ENCODE assay signal across 9 mouse cellular contexts in genomic region chr8:126482938-126483337, GRCm38 (mm10). TPM values are rescaled to one million over a fixed set of nuclear protein-coding genes. Genes with fewer than 3 reads are reported as not detected.
DNase-seq lines count a peak whose midpoint lies in the region; ATAC-seq lines count a peak whose summit lies in the region.
"Had no signal": no experiment of that assay in that cellular context is flagged by ENCODE, and none has a peak within 500 bp of the region (broad histone marks: within the 10 kb centered on the region; RNA-seq: fewer than 3 reads in every experiment).

No protein-coding gene starts in this region.

- H3K9ac ChIP-seq in hindbrain, embryonic 16.5 days (ENCODE audit: low read depth, low read length): no peak overlapping the region
- H3K9ac ChIP-seq: limb, embryonic 12.5 days had no signal

- no peak overlapping the region for H3K4me3 ChIP-seq in hindbrain, embryonic 16.5 days (ENCODE audit: low read length)
- peak overlapping the region; percentile 30 for H3K4me3 ChIP-seq in megakaryocyte, embryonic 14.5 days (replicated peaks)
- H3K4me3 ChIP-seq: limb, embryonic 12.5 days had no signal

- 7% methylated on average over 5 of the region's 5 CpGs for WGBS in hindbrain, embryonic 16.5 days

- DNase-seq in R1 (ENCODE audit: low read depth, low spot score): peak; percentile 65
- peak; percentile 84 for DNase-seq in cerebellum, adult 9-10 months
- DNase-seq in frontal cortex, adult 2 months (ENCODE audit: extremely low spot score in 1 of 2, low spot score in 1 of 2): peak; percentile 42 to 91
- DNase-seq in left cerebral cortex, adult 11 months (ENCODE audit: low spot score): peak; percentile 65
- peak; percentile 76 for DNase-seq in right cerebral cortex, postnatal 14 days
- DNase-seq in yolk sac, embryonic 10.5 days (ENCODE audit: low spot score): peak; percentile 47

- no peaks in the 10 kb centered on the region for H3K36me3 ChIP-seq in hindbrain, embryonic 16.5 days (ENCODE audit: control insufficient read depth, insufficient read depth, low read length)
- no peaks in the 10 kb centered on the region for H3K36me3 ChIP-seq in megakaryocyte, embryonic 14.5 days (replicated peaks; ENCODE audit: low read length)
- H3K36me3 ChIP-seq: limb, embryonic 12.5 days had no signal

- no peak overlapping the region for H3K4me2 ChIP-seq in hindbrain, embryonic 16.5 days (ENCODE audit: low read length)
- H3K4me2 ChIP-seq: limb, embryonic 12.5 days had no signal

- peak; percentile 68; the same call in 1 of the 2 replicates for ATAC-seq in hindbrain, embryonic 16.5 days

- H3K27me3 ChIP-seq in hindbrain, embryonic 16.5 days (replicated peaks; ENCODE audit: control insufficient read depth, insufficient read depth, low read length): no peaks in the 10 kb centered on the region
- peaks cover 11% of the 10 kb centered on the region for H3K27me3 ChIP-seq in megakaryocyte, embryonic 14.5 days (replicated peaks)
- H3K27me3 ChIP-seq: limb, embryonic 12.5 days had no signal

- no peaks in the 10 kb centered on the region for H3K4me1 ChIP-seq in hindbrain, embryonic 16.5 days (ENCODE audit: control insufficient read depth, insufficient read depth, low read depth, low read length)
- peaks cover 46% of the 10 kb centered on the region for H3K4me1 ChIP-seq in megakaryocyte, embryonic 14.5 days
- H3K4me1 ChIP-seq: limb, embryonic 12.5 days had no signal

- H3K9me3 ChIP-seq in hindbrain, embryonic 16.5 days (ENCODE audit: control insufficient read depth, low read length): no peaks in the 10 kb centered on the region
- no peaks in the 10 kb centered on the region for H3K9me3 ChIP-seq in megakaryocyte, embryonic 14.5 days
- H3K9me3 ChIP-seq: limb, embryonic 12.5 days had no signal

- H3K27ac ChIP-seq in hindbrain, embryonic 16.5 days (ENCODE audit: low read depth, low read length): no peak overlapping the region
- H3K27ac ChIP-seq: limb, embryonic 12.5 days had no signal

RNA-seq across cellular contexts. Expression of gene Tarbp1, which starts 8.1 kb away (rescaled TPM):
- 6.2 and 6.8 TPM in 2 replicates for polyA plus RNA-seq in frontal cortex, adult 2 months (2012; rRNA removed)
- 1.2 and 1.5 TPM in 2 replicates for polyA plus RNA-seq in hindbrain, embryonic 16.5 days (2015; fragmentation: Nextera tagmentation; extraction: Ambion mirVana)
- 0.34 TPM in 1 of 2 replicates, not detected in the other for polyA plus RNA-seq in megakaryocyte, embryonic 14.5 days (2012; ENCODE audit: insufficient read depth, low replicate concordance)
